Mouse (Mus musculus) liver, adult (tissue): Measurements from ENCODE around the gene Car7.

ENCODE experiments used
- GATA4 ChIP-seq: IDR thresholded peaks from 2 replicates; pipeline ENCODE4 v1.6.1; 2014; ENCODE audit warnings: mild to moderate bottlenecking, low read length; ENCODE audit not compliant: insufficient replicate concordance

The Car7 gene

GRCm38 (mm10) chr8:104543440-104544045, 9.1 kb downstream of the Car7 start:
- TF ChIP-seq GATA4 = no peak

GRCm38 (mm10) chr8:104555191-104555590, 20.7 kb downstream of the Car7 start:
- no peak for TF ChIP-seq GATA4

GRCm38 (mm10) chr8:104557226-104557625, 22.7 kb downstream of the Car7 start:
- TF ChIP-seq GATA4 = no peak

GRCm38 (mm10) chr8:104560731-104561130, 26.2 kb downstream of the Car7 start:
- TF ChIP-seq GATA4 = no peak

- TF ChIP-seq GATA4 = no peak
Measured at GRCm38 (mm10) chr8:104564633-104565456, 30.4 kb downstream of the Car7 start.

- TF ChIP-seq GATA4 = no peak
Measured at GRCm38 (mm10) chr8:104565457-104565798, 30.9 kb downstream of the Car7 start.

GRCm38 (mm10) chr8:104569559-104569958, 35.1 kb downstream of the Car7 start:
- TF ChIP-seq GATA4 = peak; percentile 77; the same call in 1 of the 2 replicates

- TF ChIP-seq GATA4 = no peak
Measured at GRCm38 (mm10) chr8:104570436-104571343, 36.2 kb downstream of the Car7 start.

GRCm38 (mm10) chr8:104576820-104577219, 42.3 kb downstream of the Car7 start:
- TF ChIP-seq GATA4 = no peak

- TF ChIP-seq GATA4 = no peak
Measured at GRCm38 (mm10) chr8:104584522-104584921, 50.0 kb downstream of the Car7 start.

- no peak for TF ChIP-seq GATA4
Measured at GRCm38 (mm10) chr8:104590284-104590683, 55.8 kb downstream of the Car7 start.

GRCm38 (mm10) chr8:104591133-104591834, 56.8 kb downstream of the Car7 start, which contains the start of gene Pdp2:
Gene Pdp2, plus strand, starts transcription at chr8:104591451.
- TF ChIP-seq GATA4 = peak; percentile 71; the same call in 1 of the 2 replicates

GRCm38 (mm10) chr8:104591856-104592255, 57.4 kb downstream of the Car7 start:
- no peak for TF ChIP-seq GATA4

- no peak for TF ChIP-seq GATA4
Measured at GRCm38 (mm10) chr8:104592566-104592965, 58.1 kb downstream of the Car7 start.

- no peak for TF ChIP-seq GATA4
Measured at GRCm38 (mm10) chr8:104593536-104594325, 59.2 kb downstream of the Car7 start.
